Mouse (Mus musculus) Muller cell, postnatal 12 days (primary cell): ENCODE measurements around the gene Tex22.

Experiments used
- DNase-seq: peaks from one replicate; pipeline ENCODE4 v3.0.0-alpha.2; 2015; ENCODE audit errors: inconsistent ontology term

Gene Tex22

GRCm38 (mm10) chr12:113101251-113101960 is 27.1 kb downstream of the Tex22 start:
- DNase-seq = no peak

- peak; percentile 69 for DNase-seq
Observed at GRCm38 (mm10) chr12:113102461-113102860, 28.2 kb downstream of the Tex22 start.

GRCm38 (mm10) chr12:113103846-113104451 is 29.6 kb downstream of the Tex22 start:
- no peak for DNase-seq

GRCm38 (mm10) chr12:113106386-113106785 is 32.1 kb downstream of the Tex22 start:
- peak; percentile 54 for DNase-seq

- no peak for DNase-seq
Observed at GRCm38 (mm10) chr12:113107431-113108124, 33.3 kb downstream of the Tex22 start.

GRCm38 (mm10) chr12:113108528-113109283 is 34.4 kb downstream of the Tex22 start:
- no peak for DNase-seq

- DNase-seq = no peak
Observed at GRCm38 (mm10) chr12:113109801-113110200, 35.5 kb downstream of the Tex22 start.

GRCm38 (mm10) chr12:113114141-113114540 is 39.8 kb downstream of the Tex22 start:
- no peak for DNase-seq

GRCm38 (mm10) chr12:113114856-113115538 is 40.7 kb downstream of the Tex22 start:
- no peak for DNase-seq

- DNase-seq = peak; percentile 66
Observed at GRCm38 (mm10) chr12:113119516-113120410, 45.5 kb downstream of the Tex22 start.

GRCm38 (mm10) chr12:113124726-113125125 is 50.4 kb downstream of the Tex22 start:
- no peak for DNase-seq

- no peak for DNase-seq
Observed at GRCm38 (mm10) chr12:113130732-113131131, 56.4 kb downstream of the Tex22 start.

- DNase-seq = no peak
Observed at GRCm38 (mm10) chr12:113131601-113132000, 57.3 kb downstream of the Tex22 start.

- DNase-seq = peak; percentile 86
Observed at GRCm38 (mm10) chr12:113132567-113132966, 58.3 kb downstream of the Tex22 start.

GRCm38 (mm10) chr12:113133260-113133659 is 59.0 kb downstream of the Tex22 start:
- no peak for DNase-seq

- no peak for DNase-seq
Observed at GRCm38 (mm10) chr12:113133861-113134403, 59.6 kb downstream of the Tex22 start.

- DNase-seq = no peak
Observed at GRCm38 (mm10) chr12:113134502-113134901, 60.2 kb downstream of the Tex22 start.

- DNase-seq = no peak
Observed at GRCm38 (mm10) chr12:113135401-113135800, 61.1 kb downstream of the Tex22 start.

- DNase-seq = no peak
Observed at GRCm38 (mm10) chr12:113136492-113137020, 62.3 kb downstream of the Tex22 start.
